15 mouse cellular contexts compared by ENCODE assay signal in the genomic region with DNA sequence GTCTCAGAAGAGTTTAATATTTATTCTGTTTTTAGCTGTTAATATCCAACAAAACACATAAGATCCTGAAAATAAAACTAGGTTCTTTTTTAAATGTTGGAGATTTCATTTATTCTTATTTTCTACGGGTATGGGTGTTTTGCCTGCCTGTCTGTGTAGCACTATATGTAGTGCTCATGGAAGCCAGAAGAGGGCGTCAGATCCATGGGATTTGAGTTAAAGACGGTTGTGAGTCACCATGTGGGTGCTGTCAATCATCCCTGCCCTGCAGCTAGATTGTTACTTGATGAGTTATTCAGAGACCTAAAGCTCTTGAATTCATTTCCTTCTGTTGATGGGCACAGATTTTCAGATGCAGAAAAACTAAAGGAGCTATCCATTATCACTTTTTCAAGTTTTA.
DNase-seq lines count a peak whose midpoint lies in the region; ATAC-seq and TF ChIP-seq lines count a peak whose summit lies in the region.
"Had no signal": no experiment of that assay in that cellular context is flagged by ENCODE, and none has a peak within 500 bp of the region (broad histone marks: within the 10 kb centered on the region; RNA-seq: fewer than 3 reads in every experiment).

No protein-coding gene starts in this region.

- no peak overlapping the region for H3K4me3 ChIP-seq in forebrain, postnatal 0 days (ENCODE audit: low read depth, low read length)
- H3K4me3 ChIP-seq in forebrain, embryonic 10.5 days = no peak overlapping the region
- no peak overlapping the region for H3K4me3 ChIP-seq in left cerebral cortex, adult 2 months
- H3K4me3 ChIP-seq in E14TG2a.4 (replicated peaks; ENCODE audit: low read length) = no peak overlapping the region
- no peak overlapping the region for H3K4me3 ChIP-seq in embryonic facial prominence, embryonic 10.5 days
- H3K4me3 ChIP-seq: embryonic facial prominence, embryonic 15.5 days; heart, embryonic 15.5 days; midbrain, embryonic 15.5 days; neural tube, embryonic 13.5 days had no signal

- peak; percentile 17; the same call in 1 of the 2 replicates for TF ChIP-seq CTCF in forebrain, postnatal 0 days (IDR thresholded peaks at IDR 0.05; ENCODE audit: low read depth)
- TF ChIP-seq CTCF in left cerebral cortex, adult 2 months (IDR thresholded peaks at IDR 0.05) = peak; percentile 13
- TF ChIP-seq CTCF in E14TG2a.4 (conservative IDR thresholded peaks at IDR 0.05; ENCODE audit: low read length) = peak; percentile 36

- H3K9ac ChIP-seq in forebrain, postnatal 0 days = no peak overlapping the region
- H3K9ac ChIP-seq: embryonic facial prominence, embryonic 15.5 days; heart, embryonic 15.5 days; midbrain, embryonic 15.5 days; neural tube, embryonic 13.5 days had no signal

- no peaks in the 10 kb centered on the region for H3K36me3 ChIP-seq in forebrain, postnatal 0 days (ENCODE audit: insufficient read depth)
- no peaks in the 10 kb centered on the region for H3K36me3 ChIP-seq in forebrain, embryonic 10.5 days (replicated peaks)
- no peaks in the 10 kb centered on the region for H3K36me3 ChIP-seq in E14TG2a.4 (ENCODE audit: insufficient read depth, low read length)
- H3K36me3 ChIP-seq in embryonic facial prominence, embryonic 10.5 days (replicated peaks) = no peaks in the 10 kb centered on the region
- H3K36me3 ChIP-seq: embryonic facial prominence, embryonic 15.5 days; heart, embryonic 15.5 days; midbrain, embryonic 15.5 days; neural tube, embryonic 13.5 days had no signal

- no peaks in the 10 kb centered on the region for H3K4me1 ChIP-seq in forebrain, postnatal 0 days (ENCODE audit: insufficient read depth)
- peaks cover 17% of the 10 kb centered on the region for H3K4me1 ChIP-seq in forebrain, embryonic 10.5 days
- peaks cover 22% of the 10 kb centered on the region for H3K4me1 ChIP-seq in E14TG2a.4 (replicated peaks; ENCODE audit: low read depth, low read length)
- peaks cover 12% of the 10 kb centered on the region for H3K4me1 ChIP-seq in embryonic facial prominence, embryonic 10.5 days
- H3K4me1 ChIP-seq: embryonic facial prominence, embryonic 15.5 days; heart, embryonic 15.5 days had no signal

- no peaks in the 10 kb centered on the region for H3K27me3 ChIP-seq in forebrain, postnatal 0 days (ENCODE audit: insufficient read depth, low read length)
- no peaks in the 10 kb centered on the region for H3K27me3 ChIP-seq in forebrain, embryonic 10.5 days (ENCODE audit: poor library complexity, severe bottlenecking)
- H3K27me3 ChIP-seq in E14TG2a.4 (ENCODE audit: insufficient read depth, low read length) = peaks cover 11% of the 10 kb centered on the region
- peaks cover 12% of the 10 kb centered on the region; the same call in 1 of the 2 replicates for H3K27me3 ChIP-seq in embryonic facial prominence, embryonic 10.5 days (replicated peaks; ENCODE audit: low read depth, poor library complexity, severe bottlenecking)
- H3K27me3 ChIP-seq: midbrain, embryonic 15.5 days; neural tube, embryonic 13.5 days had no signal

- no peaks in the 10 kb centered on the region for H3K9me3 ChIP-seq in forebrain, postnatal 0 days (ENCODE audit: low read length)
- no peaks in the 10 kb centered on the region for H3K9me3 ChIP-seq in forebrain, embryonic 10.5 days
- H3K9me3 ChIP-seq in E14TG2a.4 (ENCODE audit: low read length) = no peaks in the 10 kb centered on the region
- H3K9me3 ChIP-seq in embryonic facial prominence, embryonic 10.5 days = no peaks in the 10 kb centered on the region
- H3K9me3 ChIP-seq: embryonic facial prominence, embryonic 15.5 days; heart, embryonic 15.5 days; midbrain, embryonic 15.5 days; neural tube, embryonic 13.5 days had no signal

- no peak overlapping the region for H3K4me2 ChIP-seq in forebrain, postnatal 0 days (ENCODE audit: low read depth)
- H3K4me2 ChIP-seq: embryonic facial prominence, embryonic 15.5 days; heart, embryonic 15.5 days; midbrain, embryonic 15.5 days; neural tube, embryonic 13.5 days had no signal

- intact Hi-C loops in left cerebral cortex, adult 2 months (cut with DNase I) = no loop called here
- intact Hi-C loops in left cerebral cortex, postnatal 10 days (cut with DNase I) = no loop called here

- DNase-seq in forebrain, postnatal 0 days = no peak
- no peak for DNase-seq in forebrain, embryonic 10.5 days (ENCODE audit: extremely low spot score, low spot score)
- DNase-seq in left cerebral cortex, adult 2 months (ENCODE audit: extremely low spot score in 1 of 2, low spot score in 2 of 2) = no peak
- DNase-seq in left cerebral cortex, postnatal 10 days (ENCODE audit: extremely low spot score in 1 of 2, low spot score in 2 of 2) = no peak
- peak; percentile 16 for DNase-seq in embryonic facial prominence, embryonic 10.5 days (ENCODE audit: low spot score)
- no peak for DNase-seq in spleen, postnatal 14 days (ENCODE audit: low spot score in 2 of 2)
- DNase-seq: gastrocnemius, postnatal 36 days; liver; thymus, adult 2 months had no signal

- H3K27ac ChIP-seq in forebrain, postnatal 0 days (ENCODE audit: low read depth, low read length) = no peak overlapping the region
- no peak overlapping the region for H3K27ac ChIP-seq in forebrain, embryonic 10.5 days
- no peak overlapping the region for H3K27ac ChIP-seq in left cerebral cortex, adult 2 months
- H3K27ac ChIP-seq in embryonic facial prominence, embryonic 10.5 days (replicated peaks) = no peak overlapping the region
- H3K27ac ChIP-seq: embryonic facial prominence, embryonic 15.5 days; heart, embryonic 15.5 days; midbrain, embryonic 15.5 days; neural tube, embryonic 13.5 days had no signal

- 30% methylated on average over 3 of the region's 3 CpGs for WGBS in forebrain, postnatal 0 days
- WGBS in forebrain, embryonic 10.5 days = 36% methylated on average over 3 of the region's 3 CpGs
- WGBS in embryonic facial prominence, embryonic 10.5 days = 31% methylated on average over 3 of the region's 3 CpGs

- no peak for ATAC-seq in forebrain, postnatal 0 days
- ATAC-seq: activated CD4-positive, CD25-positive, alpha-beta regulatory T cell, adult 4 months; midbrain, embryonic 15.5 days had no signal
